Mouse (Mus musculus) thymus, postnatal 10 days (tissue): ENCODE measurements around the gene Fam13c.

Source experiments
- DNase-seq, 2 experiments: peaks; one replicate each; pipeline ENCODE4 v3.0.0; 2021; ENCODE audit warnings: low spot score in 2 of 2

The Fam13c gene

GRCm38 (mm10) chr10:70458574-70459263 is 18.4 kb downstream of the Fam13c start:
- DNase-seq, result no peak

GRCm38 (mm10) chr10:70465638-70466037 is 25.4 kb downstream of the Fam13c start:
- no peak for DNase-seq

- no peak for DNase-seq
These were observed 30.6 kb downstream of the Fam13c start for GRCm38 (mm10) chr10:70470836-70471235.

GRCm38 (mm10) chr10:70477741-70478145 is 37.5 kb downstream of the Fam13c start:
- no peak for DNase-seq

GRCm38 (mm10) chr10:70483736-70484135 is 43.5 kb downstream of the Fam13c start:
- no peak for DNase-seq

GRCm38 (mm10) chr10:70484568-70485286 is 44.4 kb downstream of the Fam13c start:
- DNase-seq, result no peak

- no peak for DNase-seq
These were observed 45.0 kb downstream of the Fam13c start for GRCm38 (mm10) chr10:70485287-70485612.

GRCm38 (mm10) chr10:70486651-70487050 is 46.4 kb downstream of the Fam13c start:
- DNase-seq, result no peak

- DNase-seq, result no peak
These were observed 53.6 kb downstream of the Fam13c start for GRCm38 (mm10) chr10:70493891-70494290.

- DNase-seq, result no peak
These were observed 54.2 kb downstream of the Fam13c start for GRCm38 (mm10) chr10:70494441-70494840.

- no peak for DNase-seq
These were observed 55.1 kb downstream of the Fam13c start for GRCm38 (mm10) chr10:70495106-70496104.

- DNase-seq, result no peak
These were observed 56.7 kb downstream of the Fam13c start for GRCm38 (mm10) chr10:70496938-70497337.

- no peak for DNase-seq
These were observed 58.0 kb downstream of the Fam13c start for GRCm38 (mm10) chr10:70498328-70498727.

GRCm38 (mm10) chr10:70499246-70499645 is 59.0 kb downstream of the Fam13c start:
- DNase-seq, result no peak

GRCm38 (mm10) chr10:70504871-70505270 is 64.6 kb downstream of the Fam13c start:
- DNase-seq, result no peak

- DNase-seq, result no peak
These were observed 65.1 kb downstream of the Fam13c start for GRCm38 (mm10) chr10:70505395-70505794.

- no peak for DNase-seq
These were observed 65.6 kb downstream of the Fam13c start for GRCm38 (mm10) chr10:70505842-70506241.

- DNase-seq, result no peak
These were observed 66.4 kb downstream of the Fam13c start for GRCm38 (mm10) chr10:70506499-70507168.

GRCm38 (mm10) chr10:70507880-70508279 is 67.6 kb downstream of the Fam13c start:
- no peak for DNase-seq

GRCm38 (mm10) chr10:70514848-70515247 is 74.6 kb downstream of the Fam13c start:
- DNase-seq, result no peak

- no peak for DNase-seq
These were observed 76.4 kb downstream of the Fam13c start for GRCm38 (mm10) chr10:70516661-70517060.

- no peak for DNase-seq
These were observed 79.4 kb downstream of the Fam13c start for GRCm38 (mm10) chr10:70519640-70520099.
